Comparison of ENCODE assay signal across 12 mouse cellular contexts in the genomic region with DNA sequence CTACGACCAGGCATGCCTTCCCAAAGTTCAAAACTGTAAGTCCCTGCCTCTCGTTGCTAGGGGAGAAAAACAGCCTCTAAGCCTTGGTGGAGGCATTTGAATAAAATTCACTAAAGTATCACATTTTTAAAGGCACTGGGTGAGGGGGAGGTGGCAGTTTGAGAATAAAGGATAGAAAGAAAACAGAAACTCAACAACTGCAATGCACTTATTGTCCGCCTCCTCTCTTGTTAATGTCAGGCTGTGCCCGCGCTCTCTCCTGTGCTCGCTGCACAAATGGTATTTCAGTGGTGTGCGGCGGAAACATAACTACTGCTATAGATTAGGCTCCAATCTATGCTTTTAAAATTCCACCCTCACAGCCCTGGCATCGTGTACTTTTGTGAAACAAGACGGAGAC. TPM values are rescaled to one million over a fixed set of nuclear protein-coding genes. Genes with fewer than 3 reads are reported as not detected.
A peak's percentile ranks its signal among the peaks of the same experiment; 100 is the strongest.
DNase-seq lines count a peak whose midpoint lies in the region; ATAC-seq lines count a peak whose summit lies in the region.
"Had no signal": no experiment of that assay in that cellular context is flagged by ENCODE, and none has a peak within 500 bp of the region (broad histone marks: within the 10 kb centered on the region; RNA-seq: fewer than 3 reads in every experiment).

No protein-coding gene starts in this region.

- no peak for ATAC-seq in forebrain, embryonic 11.5 days (replicated peaks; ENCODE audit: low FRiP score)
- ATAC-seq in midbrain, embryonic 16.5 days = no peak
- no peak for ATAC-seq in heart, embryonic 11.5 days (replicated peaks; ENCODE audit: insufficient number of reproducible peaks, low FRiP score, low TSS enrichment)
- ATAC-seq in heart, embryonic 12.5 days (ENCODE audit: insufficient number of reproducible peaks, low FRiP score) = no peak

- peak overlapping the region; percentile 18; the same call in 1 of the 2 replicates for H3K4me2 ChIP-seq in forebrain, embryonic 11.5 days (ENCODE audit: low read depth, low read length, severe bottlenecking)
- H3K4me2 ChIP-seq in midbrain, embryonic 16.5 days (ENCODE audit: low read length) = peak overlapping the region; percentile 12; the same call in 1 of the 2 replicates
- no peak overlapping the region for H3K4me2 ChIP-seq in heart, embryonic 11.5 days
- H3K4me2 ChIP-seq in heart, embryonic 12.5 days = no peak overlapping the region
- H3K4me2 ChIP-seq: embryonic facial prominence, embryonic 15.5 days had no signal

- H3K27me3 ChIP-seq in forebrain, embryonic 11.5 days (ENCODE audit: control insufficient read depth, insufficient read depth, low read length) = no peaks in the 10 kb centered on the region
- no peaks in the 10 kb centered on the region for H3K27me3 ChIP-seq in midbrain, embryonic 16.5 days (ENCODE audit: control insufficient read depth, insufficient read depth, low read depth, low read length)
- H3K27me3 ChIP-seq in heart, embryonic 11.5 days (ENCODE audit: control insufficient read depth, insufficient read depth, low read length) = no peaks in the 10 kb centered on the region
- no peaks in the 10 kb centered on the region for H3K27me3 ChIP-seq in heart, embryonic 12.5 days (replicated peaks)
- H3K27me3 ChIP-seq: embryonic facial prominence, embryonic 15.5 days had no signal

- WGBS in forebrain, embryonic 11.5 days = 27% methylated on average over 10 of the region's 10 CpGs
- 12% methylated on average over 10 of the region's 10 CpGs for WGBS in midbrain, embryonic 16.5 days
- 80% methylated on average over 10 of the region's 10 CpGs for WGBS in heart, embryonic 11.5 days (ENCODE audit: insufficient replicate concordance)
- WGBS in heart, embryonic 12.5 days = 71% methylated on average over 10 of the region's 10 CpGs

- no peaks in the 10 kb centered on the region for H3K9me3 ChIP-seq in forebrain, embryonic 11.5 days (ENCODE audit: control insufficient read depth, low read length)
- no peaks in the 10 kb centered on the region for H3K9me3 ChIP-seq in midbrain, embryonic 16.5 days (replicated peaks; ENCODE audit: control insufficient read depth, low read length, poor library complexity, severe bottlenecking)
- H3K9me3 ChIP-seq in heart, embryonic 11.5 days (replicated peaks; ENCODE audit: control insufficient read depth, low read length) = no peaks in the 10 kb centered on the region
- H3K9me3 ChIP-seq in heart, embryonic 12.5 days (replicated peaks) = no peaks in the 10 kb centered on the region
- H3K9me3 ChIP-seq: embryonic facial prominence, embryonic 15.5 days had no signal

- no peak overlapping the region for H3K4me3 ChIP-seq in forebrain, embryonic 11.5 days (ENCODE audit: low read depth, low read length)
- no peak overlapping the region for H3K4me3 ChIP-seq in midbrain, embryonic 16.5 days (ENCODE audit: low read depth, low read length)
- no peak overlapping the region for H3K4me3 ChIP-seq in heart, embryonic 11.5 days (ENCODE audit: low read depth, low read length)
- no peak overlapping the region for H3K4me3 ChIP-seq in heart, embryonic 12.5 days
- H3K4me3 ChIP-seq: embryonic facial prominence, embryonic 15.5 days had no signal

- H3K4me1 ChIP-seq in forebrain, embryonic 11.5 days (replicated peaks; ENCODE audit: control insufficient read depth, insufficient read depth, low read length) = peaks cover 13% of the 10 kb centered on the region; the same call in 1 of the 2 replicates
- H3K4me1 ChIP-seq in midbrain, embryonic 16.5 days (ENCODE audit: control insufficient read depth, insufficient read depth, low read length) = peaks cover 22% of the 10 kb centered on the region
- no peaks in the 10 kb centered on the region for H3K4me1 ChIP-seq in heart, embryonic 11.5 days (ENCODE audit: control insufficient read depth, insufficient read depth, low read length)
- 0 out of 2 replicates have a peak, but pooled peaks cover 2% of the 10 kb centered on the region for H3K4me1 ChIP-seq in heart, embryonic 12.5 days (replicated peaks)

- peak overlapping the region; percentile 47; the same call in 1 of the 2 replicates for H3K9ac ChIP-seq in forebrain, embryonic 11.5 days (ENCODE audit: low read length)
- H3K9ac ChIP-seq in midbrain, embryonic 16.5 days (ENCODE audit: low read depth, low read length) = no peak overlapping the region
- H3K9ac ChIP-seq in heart, embryonic 11.5 days (ENCODE audit: low read depth, low read length) = no peak overlapping the region
- H3K9ac ChIP-seq in heart, embryonic 12.5 days = no peak overlapping the region
- H3K9ac ChIP-seq: embryonic facial prominence, embryonic 15.5 days had no signal

- H3K27ac ChIP-seq in forebrain, embryonic 11.5 days (ENCODE audit: low read depth, low read length) = peak overlapping the region; percentile 72
- H3K27ac ChIP-seq in midbrain, embryonic 16.5 days (ENCODE audit: low read length) = peak overlapping the region; percentile 73
- H3K27ac ChIP-seq in heart, embryonic 11.5 days (ENCODE audit: low read depth, low read length) = no peak overlapping the region
- H3K27ac ChIP-seq in heart, embryonic 12.5 days (ENCODE audit: poor library complexity, severe bottlenecking) = no peak overlapping the region
- H3K27ac ChIP-seq: embryonic facial prominence, embryonic 15.5 days; macrophage had no signal

- no peaks in the 10 kb centered on the region for H3K36me3 ChIP-seq in forebrain, embryonic 11.5 days (ENCODE audit: control insufficient read depth, insufficient read depth, low read length)
- H3K36me3 ChIP-seq in midbrain, embryonic 16.5 days (ENCODE audit: control insufficient read depth, insufficient read depth, low read length) = peaks cover 12% of the 10 kb centered on the region
- no peaks in the 10 kb centered on the region for H3K36me3 ChIP-seq in heart, embryonic 11.5 days (ENCODE audit: control insufficient read depth, insufficient read depth, low read length)
- H3K36me3 ChIP-seq in heart, embryonic 12.5 days = no peaks in the 10 kb centered on the region

- peak; percentile 39 for DNase-seq in layer of hippocampus, adult 11-12 months (ENCODE audit: low spot score)
- no peak for DNase-seq in layer of hippocampus, adult 9-10 months (ENCODE audit: low spot score)
- no peak for DNase-seq in forebrain, embryonic 11.5 days (ENCODE audit: low spot score)
- DNase-seq in layer of hippocampus, adult 9-11 months = peak; percentile 53
- no peak for DNase-seq in heart, postnatal 4 days
- DNase-seq: heart, adult 18-20 months; liver had no signal

RNA-seq across cellular contexts. Expression of gene Ptpdc1, which starts 31.4 kb away (rescaled TPM):
- polyA plus RNA-seq in forebrain, embryonic 11.5 days (2014; fragmentation: Nextera tagmentation; extraction: Ambion mirVana) = 16.1 and 18.0 TPM in 2 replicates
- polyA plus RNA-seq in midbrain, embryonic 16.5 days (2015; fragmentation: Nextera tagmentation; extraction: Ambion mirVana) = 18.8 and 20.3 TPM in 2 replicates
- total RNA-seq in heart, postnatal 4 days (2021) = 1 to 10 TPM; 8.2 to 8.9 TPM
- polyA plus RNA-seq in heart, embryonic 11.5 days (2014; fragmentation: Nextera tagmentation; extraction: Ambion mirVana) = 5.6 and 6.4 TPM in 2 replicates
- 6.8 and 7.7 TPM in 2 replicates for polyA plus RNA-seq in heart, embryonic 12.5 days (2016; fragmentation: Nextera tagmentation; extraction: Ambion mirVana)

Comparison
In these comparisons a context has a peak if more than half of its experiments do, and no peak if none do; other contexts are left out.
1. DNase-seq: peak in layer of hippocampus, adult 11-12 months (single experiment) and layer of hippocampus, adult 9-11 months (single experiment); none in layer of hippocampus, adult 9-10 months (single experiment), forebrain, embryonic 11.5 days (single experiment) and heart, postnatal 4 days (single experiment).
2. H3K27ac ChIP-seq: peak in forebrain, embryonic 11.5 days (single experiment) and midbrain, embryonic 16.5 days (single experiment); none in heart, embryonic 11.5 days (single experiment) and heart, embryonic 12.5 days (single experiment).
3. H3K4me2 ChIP-seq: peak in forebrain, embryonic 11.5 days (single experiment) and midbrain, embryonic 16.5 days (single experiment); none in heart, embryonic 11.5 days (single experiment) and heart, embryonic 12.5 days (single experiment).